Mouse (Mus musculus): ENCODE data around the gene A2ml1.

DNA sequence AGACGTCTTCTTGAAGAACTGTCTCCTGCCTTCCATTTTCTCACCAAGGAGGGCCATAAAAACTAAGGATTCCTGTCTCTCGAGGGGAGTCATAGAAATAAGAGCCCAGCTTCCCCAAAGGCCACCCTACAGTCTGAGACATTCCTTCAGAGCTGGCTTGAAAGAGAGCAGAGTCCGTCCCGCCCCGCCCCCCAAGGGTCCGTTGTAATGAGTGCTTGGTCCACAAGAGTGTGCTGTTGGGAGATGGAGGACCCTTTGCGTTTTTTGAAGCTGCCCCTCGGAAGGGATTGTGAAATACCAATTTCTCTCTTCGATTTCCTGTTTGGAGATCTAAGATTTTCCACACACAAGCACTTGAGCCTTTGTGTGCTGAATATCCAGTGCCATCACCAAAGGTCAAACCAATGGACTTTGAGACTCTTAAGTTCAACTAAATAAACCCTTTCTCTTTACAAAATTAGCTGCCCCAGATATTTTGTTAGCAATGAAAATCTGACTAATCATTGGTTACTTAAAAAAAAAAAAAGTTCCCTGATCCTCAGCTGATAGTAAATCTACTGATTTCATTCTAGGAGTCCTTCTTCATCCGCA is 2.8 kb upstream of the A2ml1 start:
- TF ChIP-seq POLR2A (IDR thresholded peaks at IDR 0.05; ENCODE audit: insufficient read depth, low read depth, low read length) (no peak), CTCF (IDR thresholded peaks at IDR 0.05; ENCODE audit: insufficient read depth, low read depth, low read length) (no peak)
